Mouse (Mus musculus) heart, embryonic 16.5 days (tissue): ENCODE results near the gene Vav1. TPM values are rescaled to one million over a fixed set of nuclear protein-coding genes. Genes with fewer than 3 reads are reported as not detected.
A peak's percentile ranks its signal among the peaks of the same experiment; 100 is the strongest.

Experiments used
- ATAC-seq: fragments of 200-750 bp; cut with Nextera tagmentation; replicated peaks from 2 replicates; pipeline ENCODE4 v1.8.0; 2017; ENCODE audit warnings: moderate number of reproducible peaks; ENCODE audit not compliant: insufficient read depth, low FRiP score; ENCODE audit errors: extremely low read depth
- H3K27ac ChIP-seq: fragments of 300-500 bp; sonication (generic); 2 replicates; pipeline ENCODE4 v1.5.1; 2014; ENCODE audit warnings: mild to moderate bottlenecking, low read length, control low read depth, moderate library complexity
- H3K27me3 ChIP-seq: fragments of 300-500 bp; sonication (generic); 2 replicates; pipeline ENCODE4 v1.6.1; 2014; ENCODE audit warnings: low read length, mixed read lengths; ENCODE audit not compliant: control insufficient read depth, insufficient read depth
- H3K36me3 ChIP-seq: fragments of 300-500 bp; sonication (generic); 2 replicates; pipeline ENCODE4 v1.6.1; 2014; ENCODE audit not compliant: control insufficient read depth, insufficient read depth
- H3K4me1 ChIP-seq: fragments of 300-500 bp; sonication (generic); 2 replicates; pipeline ENCODE4 v1.6.1; 2014; ENCODE audit warnings: low read length, mixed read lengths; ENCODE audit not compliant: control insufficient read depth, insufficient read depth
- H3K4me2 ChIP-seq: fragments of 300-500 bp; sonication (generic); 2 replicates; pipeline ENCODE4 v1.6.1; 2014; ENCODE audit warnings: low read depth, mild to moderate bottlenecking, control low read depth, low read length
- H3K4me3 ChIP-seq: fragments of 300-500 bp; sonication (generic); 2 replicates; pipeline ENCODE4 v1.5.1; 2014; ENCODE audit warnings: mild to moderate bottlenecking, control low read depth, low read length
- H3K9ac ChIP-seq: fragments of 300-500 bp; sonication (generic); 2 replicates; pipeline ENCODE4 v1.6.1; 2014; ENCODE audit warnings: low read length, control low read depth
- H3K9me3 ChIP-seq: fragments of 300-500 bp; sonication (generic); replicated peaks from 2 replicates; pipeline ENCODE4 v1.6.1; 2016; ENCODE audit warnings: low read length; ENCODE audit not compliant: control insufficient read depth
- WGBS: fragments of 180-500 bp; shearing (Covaris S2); extraction: QIAGEN DNeasy Blood & Tissue Kit; methylation state at CpG from one replicate; pipeline ENCODE4 v1.1.7; 2014; 5-methylcytosine and 5-hydroxymethylcytosine counted together
- polyA plus RNA-seq: library from polyadenylated mRNA; unstranded; fragments of >200 nt; fragmentation: Nextera tagmentation; extraction: Ambion mirVana; gene quantifications from 2 replicates; pipeline ENCODE4 v1.2.1, GENCODE M21; 2015

Vav1 gene
- polyA plus RNA-seq, 1 experiment from 2014 or later, result 13.5 TPM

DNA sequence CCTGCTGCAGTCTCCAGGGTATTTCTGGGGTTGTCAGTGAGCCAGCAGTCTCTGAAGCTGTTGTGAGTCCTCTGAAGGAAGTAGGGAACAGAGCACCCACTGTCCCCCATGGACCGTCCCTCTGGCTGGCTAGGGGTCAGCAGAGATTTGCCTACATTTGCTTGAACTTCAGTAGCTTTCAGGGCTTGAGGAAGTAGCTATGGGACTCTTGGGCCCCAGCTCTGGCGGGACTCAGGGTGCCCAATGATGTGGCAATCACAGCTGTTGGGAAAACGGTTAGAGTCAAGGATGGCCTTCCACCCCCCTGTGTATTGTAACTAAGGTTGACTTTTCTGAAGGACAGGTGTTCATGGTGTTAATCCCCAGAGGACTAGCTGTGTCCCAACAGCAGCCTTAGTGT, 1.5 kb downstream of the Vav1 start:
- peak overlapping the region; percentile 27 for H3K4me2 ChIP-seq
- peaks cover 7% of the 10 kb centered on the region for H3K4me1 ChIP-seq
- no peak for ATAC-seq
- H3K27me3 ChIP-seq, result peaks cover 7% of the 10 kb centered on the region
- peak overlapping the region; percentile 43 for H3K4me3 ChIP-seq
- WGBS, result 60% methylated on average over 3 of the region's 3 CpGs
- H3K36me3 ChIP-seq, result no peaks in the 10 kb centered on the region
- no peaks in the 10 kb centered on the region for H3K9me3 ChIP-seq
- no peak overlapping the region for H3K9ac ChIP-seq
- H3K27ac ChIP-seq, result no peak overlapping the region

DNA sequence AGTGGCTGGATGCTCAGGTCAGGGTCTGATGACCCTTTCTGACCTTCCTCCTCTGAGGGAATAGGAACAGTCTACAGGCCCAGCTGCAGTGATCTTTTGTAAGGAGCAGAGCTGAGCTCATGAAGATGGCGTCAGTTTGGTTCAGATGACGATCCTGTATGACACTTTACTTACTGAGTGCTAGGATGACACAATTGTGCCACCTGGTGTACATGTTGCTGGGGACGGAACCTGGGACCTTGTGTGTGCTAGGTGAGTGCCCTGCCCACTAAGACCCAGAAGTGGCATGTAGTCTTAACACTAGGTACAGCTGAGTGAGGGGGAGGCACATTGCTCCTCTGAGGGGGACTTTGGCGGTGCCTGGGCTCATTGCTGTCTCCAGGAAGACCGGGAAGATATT, 5.0 kb downstream of the Vav1 start:
- no peak for ATAC-seq
- Histone ChIP-seq H3K27ac (no peak overlapping the region), H3K9ac (no peak overlapping the region), H3K27me3 (peaks cover 3% of the 10 kb centered on the region), H3K9me3 (no peaks in the 10 kb centered on the region), H3K4me2 (no peak overlapping the region), H3K4me3 (no peak overlapping the region), H3K36me3 (no peaks in the 10 kb centered on the region), H3K4me1 (no peaks in the 10 kb centered on the region)
- WGBS, result 66% methylated on average over 5 of the region's 5 CpGs

DNA sequence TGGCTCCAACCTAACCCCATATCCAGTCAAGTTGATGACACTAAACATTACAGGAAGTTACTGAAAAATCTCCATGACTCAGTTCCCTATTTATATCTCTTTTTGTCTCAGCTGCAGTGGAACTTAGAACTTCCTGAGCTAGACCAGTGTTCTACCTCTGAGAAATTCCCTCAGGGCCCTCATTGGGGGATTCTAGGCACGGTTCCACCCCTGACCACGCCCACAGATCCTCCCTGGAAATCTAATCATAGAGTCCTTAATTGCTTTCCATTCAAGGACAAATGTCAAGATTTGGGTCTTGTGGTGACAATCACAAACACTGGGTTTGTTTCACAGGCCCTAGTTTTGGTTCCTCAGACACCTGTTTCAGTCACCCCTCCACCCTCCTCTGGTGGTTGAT, 6.2 kb downstream of the Vav1 start:
- ATAC-seq, result no peak
- H3K36me3 ChIP-seq, result no peaks in the 10 kb centered on the region
- 51% methylated on average over 2 of the region's 2 CpGs for WGBS

DNA sequence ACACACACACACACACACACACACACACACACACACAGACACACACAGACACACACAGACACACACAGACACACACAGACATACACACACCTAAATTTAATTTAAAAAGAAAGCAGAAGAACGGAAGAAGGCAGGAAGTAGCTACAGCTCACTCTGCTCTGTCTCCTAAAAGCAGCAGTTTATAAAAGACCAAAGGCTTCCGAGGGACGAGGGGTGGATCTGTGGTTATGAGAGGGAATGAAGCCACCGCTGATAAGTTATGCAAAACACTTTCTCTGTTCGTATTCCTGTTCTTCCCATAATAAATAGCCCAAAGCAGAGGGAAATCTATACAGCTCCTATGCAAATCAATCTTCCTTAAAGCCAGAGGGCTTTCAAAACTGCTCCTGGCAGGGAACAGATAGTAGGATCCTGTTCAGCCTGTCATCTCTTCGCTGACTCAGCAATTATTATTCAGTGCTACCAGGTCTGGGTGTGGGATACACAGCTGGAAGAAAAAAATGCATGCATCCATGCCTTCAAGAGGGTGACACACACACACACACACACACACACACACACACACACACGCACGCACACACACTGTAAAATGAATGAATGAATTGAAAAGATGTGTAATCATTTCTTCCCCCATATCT, 7.9 kb downstream of the Vav1 start:
- WGBS, result 62% methylated on average over 8 of the region's 8 CpGs
- Histone ChIP-seq H3K4me1 (no peaks in the 10 kb centered on the region), H3K4me2 (0 out of 2 replicates have a peak overlapping the region, but pooled peaks have one; percentile 5), H3K27ac (no peak overlapping the region), H3K36me3 (no peaks in the 10 kb centered on the region), H3K9ac (no peak overlapping the region), H3K9me3 (no peaks in the 10 kb centered on the region), H3K27me3 (no peaks in the 10 kb centered on the region), H3K4me3 (no peak overlapping the region)
- ATAC-seq, result no peak

More for the DNA sequence above, 6.2 kb downstream of the Vav1 start:
- Histone ChIP-seq H3K27ac (no peak overlapping the region), H3K9ac (no peak overlapping the region), H3K27me3 (peaks cover 2% of the 10 kb centered on the region; the same call in 1 of the 2 replicates), H3K9me3 (no peaks in the 10 kb centered on the region), H3K4me1 (no peaks in the 10 kb centered on the region), H3K4me2 (no peak overlapping the region), H3K4me3 (no peak overlapping the region)

DNA sequence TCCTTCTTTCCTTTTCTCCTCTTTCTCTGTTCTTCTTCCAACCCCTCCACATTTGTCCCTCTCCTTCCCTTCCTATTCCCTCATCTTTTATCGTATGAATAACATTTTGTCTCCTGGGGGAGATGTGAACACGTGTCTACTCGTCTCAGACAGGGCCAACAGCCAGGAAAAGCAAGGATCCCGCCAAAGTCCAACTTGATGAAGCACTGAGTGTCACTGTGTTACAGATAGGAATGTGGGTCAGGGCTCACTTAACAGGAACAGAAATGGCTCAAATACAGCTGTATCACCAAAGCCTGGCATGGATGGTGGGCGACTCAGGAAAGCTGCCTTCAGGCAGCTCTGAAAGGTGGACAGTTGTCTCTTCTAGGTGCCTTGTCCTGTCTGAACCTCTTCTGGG, 10.4 kb downstream of the Vav1 start:
- Histone ChIP-seq H3K27ac (no peak overlapping the region), H3K4me2 (no peak overlapping the region), H3K4me1 (no peaks in the 10 kb centered on the region), H3K27me3 (no peaks in the 10 kb centered on the region), H3K36me3 (no peaks in the 10 kb centered on the region), H3K9ac (no peak overlapping the region), H3K9me3 (no peaks in the 10 kb centered on the region), H3K4me3 (no peak overlapping the region)
- no peak for ATAC-seq
- 67% methylated on average over 5 of the region's 5 CpGs for WGBS

DNA sequence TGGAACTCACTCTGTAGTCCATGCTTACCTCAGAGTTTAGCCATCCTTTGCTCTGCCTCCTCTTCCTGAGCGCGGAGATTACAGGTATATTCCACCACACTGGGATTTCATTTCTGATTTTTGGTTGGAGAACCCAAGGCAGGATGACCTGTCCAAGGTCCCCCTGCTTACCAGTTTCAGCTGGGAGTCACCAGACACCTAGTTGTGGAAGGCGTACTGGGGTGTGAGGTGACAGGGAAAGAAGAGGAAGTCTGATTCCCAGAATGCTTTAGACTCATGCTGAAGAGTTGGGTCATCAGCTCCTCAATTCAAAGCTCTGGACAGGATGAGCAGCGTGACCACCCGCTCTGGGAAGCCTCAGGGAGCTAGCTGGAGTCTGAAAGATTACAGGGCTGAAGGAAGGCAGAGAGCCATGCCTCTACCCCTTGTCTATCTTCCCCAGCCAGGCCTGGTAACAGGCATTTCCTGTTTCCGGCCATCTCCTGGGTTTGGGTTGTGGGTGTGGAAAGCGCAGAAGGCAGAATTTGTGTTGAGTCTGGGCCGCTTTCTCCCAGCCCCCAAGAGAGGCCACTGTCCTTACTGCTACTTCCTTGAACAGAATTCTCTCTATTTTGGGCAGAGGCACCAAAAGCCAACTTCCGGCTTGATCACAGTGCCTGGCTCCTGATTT, 11.2 kb downstream of the Vav1 start:
- peak overlapping the region; percentile 39 for H3K27ac ChIP-seq
- peak overlapping the region; percentile 4; the same call in 1 of the 2 replicates for H3K4me2 ChIP-seq
- no peaks in the 10 kb centered on the region for H3K4me1 ChIP-seq
- WGBS, result 62% methylated on average over 9 of the region's 9 CpGs
- no peaks in the 10 kb centered on the region for H3K27me3 ChIP-seq
- ATAC-seq, result peak; percentile 47
- H3K36me3 ChIP-seq, result no peaks in the 10 kb centered on the region
- H3K9ac ChIP-seq, result no peak overlapping the region
- no peaks in the 10 kb centered on the region for H3K9me3 ChIP-seq
- no peak overlapping the region for H3K4me3 ChIP-seq

DNA sequence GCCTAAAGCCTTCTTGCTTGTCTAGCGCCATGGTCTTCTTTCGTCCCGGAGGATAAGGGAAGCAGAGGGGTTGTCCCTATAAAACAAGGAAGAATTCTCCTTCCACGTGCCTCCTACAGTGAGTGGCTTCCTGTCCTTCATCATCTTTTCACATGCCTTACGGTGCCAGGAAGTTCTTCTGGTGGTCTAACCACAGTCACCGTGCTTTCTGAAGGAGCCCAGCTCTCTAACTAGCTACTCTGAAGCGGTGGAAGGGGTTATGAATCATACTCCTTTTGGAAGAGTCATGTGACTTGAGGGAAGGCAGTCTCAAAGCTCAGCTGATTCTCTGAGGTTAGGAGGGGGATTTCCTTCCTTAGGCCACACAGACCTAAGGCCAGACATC, 11.8 kb downstream of the Vav1 start:
- Histone ChIP-seq H3K36me3 (no peaks in the 10 kb centered on the region), H3K27ac (peak overlapping the region; percentile 39; the same call in 1 of the 2 replicates), H3K4me2 (peak overlapping the region; percentile 4; the same call in 1 of the 2 replicates), H3K4me1 (no peaks in the 10 kb centered on the region), H3K4me3 (no peak overlapping the region), H3K9ac (no peak overlapping the region), H3K9me3 (no peaks in the 10 kb centered on the region), H3K27me3 (no peaks in the 10 kb centered on the region)
- ATAC-seq, result no peak; the same call in 1 of the 2 replicates
- WGBS, result 57% methylated on average over 7 of the region's 7 CpGs

DNA sequence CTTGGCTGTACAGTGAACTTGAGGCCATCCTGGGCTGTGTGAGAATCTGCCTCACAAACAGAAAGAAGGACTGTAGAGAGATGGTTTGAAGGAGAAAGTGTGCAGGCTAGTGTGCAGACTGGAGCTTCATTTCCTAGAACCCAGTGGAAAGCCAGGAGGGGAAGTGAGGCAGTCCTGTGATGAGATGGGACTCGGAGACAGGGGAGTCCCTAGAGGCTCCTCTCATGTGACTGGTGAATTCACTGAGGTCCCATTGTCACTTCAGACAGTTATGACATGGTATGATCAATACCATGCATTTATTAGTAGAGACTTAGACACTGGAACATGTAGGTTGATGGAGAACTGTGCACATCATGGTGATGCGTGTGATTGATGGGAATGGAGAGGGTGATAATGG, 13.4 kb downstream of the Vav1 start:
- ATAC-seq, result no peak

DNA sequence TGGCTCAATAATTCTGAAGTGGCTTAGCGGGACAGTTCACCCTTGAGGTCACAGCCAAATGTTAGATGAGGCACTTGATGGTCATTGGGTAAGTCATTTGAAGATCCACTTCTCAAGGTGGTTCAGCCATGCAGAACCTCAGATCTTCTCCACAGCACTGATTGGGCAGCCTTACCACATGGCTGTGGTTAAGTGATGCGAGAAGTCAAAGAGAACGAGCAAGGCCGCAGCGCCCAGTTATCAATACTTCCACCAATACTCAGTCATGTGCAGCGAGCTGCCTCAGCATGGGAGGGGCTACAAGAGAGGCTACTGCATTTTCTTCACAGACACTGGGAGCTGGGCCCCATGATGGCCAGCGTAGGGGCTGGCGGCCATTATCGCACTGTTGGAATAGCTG, 14.1 kb downstream of the Vav1 start:
- Histone ChIP-seq H3K27ac (no peak overlapping the region), H3K4me3 (no peak overlapping the region), H3K9me3 (no peaks in the 10 kb centered on the region), H3K4me1 (no peaks in the 10 kb centered on the region), H3K36me3 (no peaks in the 10 kb centered on the region), H3K27me3 (no peaks in the 10 kb centered on the region), H3K9ac (no peak overlapping the region), H3K4me2 (no peak overlapping the region)
- ATAC-seq, result no peak
- 90% methylated on average over 9 of the region's 9 CpGs for WGBS

More for the DNA sequence above, 13.4 kb downstream of the Vav1 start:
- WGBS, result 89% methylated on average over 2 of the region's 2 CpGs
- Histone ChIP-seq H3K9ac (no peak overlapping the region), H3K36me3 (no peaks in the 10 kb centered on the region), H3K27ac (no peak overlapping the region), H3K4me1 (no peaks in the 10 kb centered on the region), H3K9me3 (no peaks in the 10 kb centered on the region), H3K4me2 (no peak overlapping the region), H3K4me3 (no peak overlapping the region), H3K27me3 (no peaks in the 10 kb centered on the region)
